ENCODE assay signal across 8 mouse cellular contexts in genomic region chr17:70832544-70832943, GRCm38 (mm10). TPM values are rescaled to one million over a fixed set of nuclear protein-coding genes. Genes with fewer than 3 reads are reported as not detected.
DNase-seq lines count a peak whose midpoint lies in the region; ATAC-seq and TF ChIP-seq lines count a peak whose summit lies in the region.

No protein-coding gene starts in this region.

- no peak overlapping the region for H3K9ac ChIP-seq in liver, postnatal 0 days (replicated peaks)
- no peak overlapping the region for H3K9ac ChIP-seq in forebrain, embryonic 15.5 days (replicated peaks)
- H3K9ac ChIP-seq in intestine, embryonic 15.5 days: no peak overlapping the region

- no peaks in the 10 kb centered on the region for H3K9me3 ChIP-seq in heart, embryonic 10.5 days
- H3K9me3 ChIP-seq in liver, postnatal 0 days (ENCODE audit: low read length): no peaks in the 10 kb centered on the region
- H3K9me3 ChIP-seq in forebrain, embryonic 15.5 days: no peaks in the 10 kb centered on the region
- no peaks in the 10 kb centered on the region for H3K9me3 ChIP-seq in intestine, embryonic 15.5 days

- H3K36me3 ChIP-seq in heart, embryonic 10.5 days: no peaks in the 10 kb centered on the region
- no peaks in the 10 kb centered on the region for H3K36me3 ChIP-seq in liver, postnatal 0 days (replicated peaks; ENCODE audit: insufficient read depth, low read length)
- no peaks in the 10 kb centered on the region for H3K36me3 ChIP-seq in forebrain, embryonic 15.5 days
- no peaks in the 10 kb centered on the region for H3K36me3 ChIP-seq in intestine, embryonic 15.5 days

- H3K27me3 ChIP-seq in heart, embryonic 10.5 days (ENCODE audit: insufficient read depth, poor library complexity, severe bottlenecking): peaks cover 21% of the 10 kb centered on the region; the same call in 1 of the 2 replicates
- H3K27me3 ChIP-seq in liver, postnatal 0 days (ENCODE audit: insufficient read depth, low read length): peaks cover 3% of the 10 kb centered on the region; the same call in 1 of the 2 replicates
- peaks cover 4% of the 10 kb centered on the region; the same call in 1 of the 2 replicates for H3K27me3 ChIP-seq in forebrain, embryonic 15.5 days
- no peaks in the 10 kb centered on the region for H3K27me3 ChIP-seq in intestine, embryonic 15.5 days (replicated peaks)

- peak; percentile 65 to 85 for DNase-seq in heart, adult 18-20 months
- DNase-seq in heart, embryonic 10.5 days (ENCODE audit: low spot score): no peak
- peak; percentile 48 for DNase-seq in urinary bladder, postnatal 14 days (ENCODE audit: low spot score)
- DNase-seq in urinary bladder, adult 2 months (ENCODE audit: low spot score): no peak
- peak; percentile 59 for DNase-seq in liver, postnatal 0 days

- no peak overlapping the region for H3K4me2 ChIP-seq in liver, postnatal 0 days (ENCODE audit: low read depth, low read length)
- no peak overlapping the region for H3K4me2 ChIP-seq in forebrain, embryonic 15.5 days (replicated peaks)
- no peak overlapping the region for H3K4me2 ChIP-seq in intestine, embryonic 15.5 days (replicated peaks)

- H3K27ac ChIP-seq in heart, embryonic 10.5 days: no peak overlapping the region
- peak overlapping the region; percentile 60; the same call in 1 of the 2 replicates for H3K27ac ChIP-seq in liver, postnatal 0 days (ENCODE audit: low read depth)
- H3K27ac ChIP-seq in forebrain, embryonic 15.5 days (replicated peaks): no peak overlapping the region
- no peak overlapping the region for H3K27ac ChIP-seq in intestine, embryonic 15.5 days

- TF ChIP-seq EP300 in liver, postnatal 0 days (IDR thresholded peaks at IDR 0.05; ENCODE audit: low read depth): no peak

- H3K4me3 ChIP-seq in heart, embryonic 10.5 days: no peak overlapping the region
- no peak overlapping the region for H3K4me3 ChIP-seq in liver, postnatal 0 days (ENCODE audit: low read depth, low read length)
- no peak overlapping the region for H3K4me3 ChIP-seq in forebrain, embryonic 15.5 days
- no peak overlapping the region for H3K4me3 ChIP-seq in intestine, embryonic 15.5 days (replicated peaks)

- TF ChIP-seq CTCF in liver, postnatal 0 days (IDR thresholded peaks at IDR 0.05; ENCODE audit: low read depth): no peak

- H3K4me1 ChIP-seq in heart, embryonic 10.5 days: peaks cover 6% of the 10 kb centered on the region; the same call in 1 of the 2 replicates
- peaks cover 4% of the 10 kb centered on the region for H3K4me1 ChIP-seq in liver, postnatal 0 days (ENCODE audit: insufficient read depth)
- H3K4me1 ChIP-seq in forebrain, embryonic 15.5 days: peaks cover 10% of the 10 kb centered on the region
- H3K4me1 ChIP-seq in intestine, embryonic 15.5 days (replicated peaks): 0 out of 2 replicates have a peak, but pooled peaks cover 15% of the 10 kb centered on the region

- ATAC-seq in liver, postnatal 0 days: peak; percentile 48
- no peak for ATAC-seq in erythroid progenitor cell, adult 5-6 weeks (replicated peaks; ENCODE audit: low FRiP score, poor library complexity, severe bottlenecking)
- no peak for ATAC-seq in forebrain, embryonic 15.5 days (replicated peaks)
- no peak for ATAC-seq in intestine, embryonic 15.5 days

- 81% methylated on average over 9 of the region's 9 CpGs for WGBS in heart, embryonic 10.5 days
- 32% methylated on average over 9 of the region's 9 CpGs for WGBS in liver, postnatal 0 days (ENCODE audit: insufficient replicate concordance)
- WGBS in forebrain, embryonic 15.5 days: 95% methylated on average over 9 of the region's 9 CpGs
- 81% methylated on average over 9 of the region's 9 CpGs for WGBS in intestine, embryonic 15.5 days

RNA-seq across cellular contexts. Expression of gene Tgif1, which starts 20.8 kb away (rescaled TPM):
- total RNA-seq in heart, adult 18-20 months (2021): 1 to 10 TPM; 2.6 to 4.6 TPM
- polyA plus RNA-seq in heart, embryonic 10.5 days (2016; fragmentation: Nextera tagmentation; extraction: Ambion mirVana): 31.5 and 58.1 TPM in 2 replicates
- polyA plus RNA-seq in urinary bladder, adult 2 months (2012; rRNA removed): 77.2 and 79.5 TPM in 2 replicates
- polyA plus RNA-seq in liver, postnatal 0 days (2015; fragmentation: Nextera tagmentation; extraction: Ambion mirVana): 12.6 and 16.4 TPM in 2 replicates
- 17.6 and 34.6 TPM in 2 replicates for total RNA-seq in erythroid progenitor cell, adult 5-6 weeks (2015; ENCODE audit: low replicate concordance)
- total RNA-seq in erythroid progenitor cell, adult 5-6 weeks (2017; ENCODE audit: low replicate concordance): 1.8 and 4.2 TPM in 2 replicates
- 12.4 and 14.1 TPM in 2 replicates for polyA plus RNA-seq in forebrain, embryonic 15.5 days (2015; fragmentation: Nextera tagmentation; extraction: Ambion mirVana)
- polyA plus RNA-seq in intestine, embryonic 15.5 days (2015; fragmentation: Nextera tagmentation; extraction: Ambion mirVana): 46.9 and 56.5 TPM in 2 replicates

Comparison
In these comparisons a context has a peak if more than half of its experiments do, and no peak if none do; other contexts are left out.
1. DNase-seq: peak in heart, adult 18-20 months (2 of 2), urinary bladder, postnatal 14 days (single experiment) and liver, postnatal 0 days (single experiment); none in heart, embryonic 10.5 days (single experiment) and urinary bladder, adult 2 months (single experiment).